Mouse (Mus musculus) cerebellum, adult 9-10 months (tissue): ENCODE measurements around the gene Jazf1.

Experiments used
- DNase-seq: peaks from one replicate; pipeline ENCODE4 v3.0.0; 2022

The Jazf1 gene

GRCm38 (mm10) chr6:53006032-53006431, 62.4 kb downstream of the Jazf1 start:
- DNase-seq, result peak; percentile 93

- no peak for DNase-seq
Measured at GRCm38 (mm10) chr6:53005544-53005943, 62.9 kb downstream of the Jazf1 start.

- no peak for DNase-seq
Measured at GRCm38 (mm10) chr6:52990816-52991215, 77.6 kb downstream of the Jazf1 start.

GRCm38 (mm10) chr6:52987905-52988640, 80.4 kb downstream of the Jazf1 start:
- no peak for DNase-seq

GRCm38 (mm10) chr6:52987391-52987790, 81.0 kb downstream of the Jazf1 start:
- peak; percentile 69 for DNase-seq

GRCm38 (mm10) chr6:52982175-52982574, 86.3 kb downstream of the Jazf1 start:
- DNase-seq, result no peak

GRCm38 (mm10) chr6:52979503-52979902, 88.9 kb downstream of the Jazf1 start:
- DNase-seq, result no peak

GRCm38 (mm10) chr6:52973351-52973750, 95.1 kb downstream of the Jazf1 start:
- no peak for DNase-seq

GRCm38 (mm10) chr6:52972138-52972537, 96.3 kb downstream of the Jazf1 start:
- DNase-seq, result no peak

- DNase-seq, result peak; percentile 79
Measured at GRCm38 (mm10) chr6:52969717-52970261, 98.6 kb downstream of the Jazf1 start.

GRCm38 (mm10) chr6:52968346-52968891, 100.0 kb downstream of the Jazf1 start:
- no peak for DNase-seq

GRCm38 (mm10) chr6:52967557-52968270, 100.7 kb downstream of the Jazf1 start:
- DNase-seq, result no peak

- DNase-seq, result no peak
Measured at GRCm38 (mm10) chr6:52966001-52966400, 102.4 kb downstream of the Jazf1 start.

- no peak for DNase-seq
Measured at GRCm38 (mm10) chr6:52965340-52965739, 103.1 kb downstream of the Jazf1 start.

GRCm38 (mm10) chr6:52963840-52964690, 104.4 kb downstream of the Jazf1 start:
- peak; percentile 81 for DNase-seq

- DNase-seq, result peak; percentile 57
Measured at GRCm38 (mm10) chr6:52963430-52963732, 105.0 kb downstream of the Jazf1 start.

GRCm38 (mm10) chr6:52962600-52963429, 105.6 kb downstream of the Jazf1 start:
- peak; percentile 36 for DNase-seq

- DNase-seq, result no peak
Measured at GRCm38 (mm10) chr6:52961660-52962490, 106.6 kb downstream of the Jazf1 start.

- peak; percentile 92 for DNase-seq
Measured at GRCm38 (mm10) chr6:52957730-52958129, 110.7 kb downstream of the Jazf1 start.

GRCm38 (mm10) chr6:52956131-52956530, 112.3 kb downstream of the Jazf1 start:
- no peak for DNase-seq

- DNase-seq, result no peak
Measured at GRCm38 (mm10) chr6:52955304-52955703, 113.1 kb downstream of the Jazf1 start.
